Mouse (Mus musculus) retina, postnatal 7 days (tissue): ENCODE data around the gene Spib.
A peak's percentile ranks its signal among the peaks of the same experiment; 100 is the strongest.

ENCODE experiments used
- DNase-seq: peaks from one replicate; pipeline ENCODE4 v3.0.0-alpha.2; 2012; ENCODE audit warnings: low read depth, low spot score

Gene Spib

GRCm38 (mm10) chr7:44531946-44532732, at the start of gene Spib:
Gene Spib (minus strand): TSS chr7:44532071.
- DNase-seq: no peak

- DNase-seq: no peak
Observed at GRCm38 (mm10) chr7:44581637-44582036, 49.8 kb upstream of the Spib start.

DNA sequence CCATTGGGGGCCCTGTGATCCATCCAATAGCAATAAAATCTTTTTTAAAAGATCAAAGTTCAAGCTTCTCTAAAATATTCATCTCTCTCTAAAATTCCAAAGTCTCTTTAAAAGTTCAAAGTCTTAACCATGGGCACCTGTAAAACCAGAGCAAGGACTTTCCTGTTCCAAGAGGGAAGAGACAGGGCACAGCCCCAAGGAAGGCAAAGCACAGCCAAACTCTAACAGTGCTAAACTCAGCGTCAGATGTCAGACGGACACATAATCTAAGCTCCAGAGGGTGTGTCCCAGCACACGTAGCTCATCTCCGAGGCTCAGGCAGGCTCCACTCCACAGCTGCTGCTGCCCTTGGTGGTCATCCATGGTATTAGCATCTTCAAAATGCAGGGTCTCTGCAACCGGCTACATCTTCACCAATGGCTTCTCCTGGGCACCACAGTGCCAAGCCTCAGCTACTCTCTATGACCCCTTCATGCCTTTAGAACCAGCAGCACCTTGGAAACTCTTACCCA, 44.5 kb upstream of the Spib start:
- no peak for DNase-seq

DNA sequence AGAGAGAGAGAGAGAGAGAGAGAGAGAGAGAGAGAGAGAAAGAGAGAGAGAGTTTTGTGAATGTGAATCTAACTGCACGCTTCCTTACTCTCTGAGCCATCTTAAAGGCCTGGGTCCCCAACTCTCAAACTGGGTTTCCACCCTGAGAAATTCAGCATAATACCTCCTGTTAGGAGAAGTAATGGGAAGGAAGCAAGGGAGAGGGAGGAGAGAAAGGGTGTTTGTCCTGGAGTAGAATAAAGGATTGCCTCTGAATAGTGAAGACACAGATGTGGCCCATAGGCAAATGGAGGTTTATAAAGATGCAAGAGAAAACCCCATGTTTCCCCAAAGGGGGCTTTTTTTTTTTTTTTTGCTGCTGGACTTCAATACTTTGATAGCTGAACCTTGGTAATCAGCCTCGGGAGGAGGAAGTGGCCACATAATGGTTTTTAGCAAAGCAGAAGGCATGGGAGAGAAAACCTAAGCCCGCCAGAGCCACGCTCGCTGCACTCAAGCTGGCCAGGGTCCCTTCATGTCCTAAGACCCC, 41.1 kb upstream of the Spib start:
- no peak for DNase-seq

DNA sequence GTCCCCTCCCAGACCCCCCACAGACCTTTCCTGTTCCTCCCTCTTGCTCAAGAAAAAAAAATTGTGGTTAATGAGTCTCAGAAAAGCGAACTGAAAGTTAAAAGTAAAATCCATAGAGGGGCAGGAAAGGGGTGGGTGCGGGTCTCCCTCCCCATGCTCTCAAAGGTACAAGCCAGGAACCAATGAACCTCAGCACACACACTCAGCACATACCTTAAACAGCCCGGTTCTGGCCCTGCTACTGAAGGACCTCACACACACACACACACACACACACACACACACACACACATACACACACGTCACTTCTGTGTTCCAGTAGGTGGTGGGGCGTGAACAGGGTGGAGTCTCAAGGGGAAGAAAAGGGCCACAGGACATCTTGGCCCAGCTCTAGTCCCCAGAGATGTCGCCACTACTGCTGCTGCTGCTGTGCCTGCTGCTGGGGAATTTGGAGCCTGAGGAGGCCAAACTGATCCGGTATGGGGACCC, 40.4 kb upstream of the Spib start, which contains the start of gene Napsa:
TSS of gene Napsa (plus strand) at position 168 of the 489 bp plus-strand sequence.
- DNase-seq: no peak

DNA sequence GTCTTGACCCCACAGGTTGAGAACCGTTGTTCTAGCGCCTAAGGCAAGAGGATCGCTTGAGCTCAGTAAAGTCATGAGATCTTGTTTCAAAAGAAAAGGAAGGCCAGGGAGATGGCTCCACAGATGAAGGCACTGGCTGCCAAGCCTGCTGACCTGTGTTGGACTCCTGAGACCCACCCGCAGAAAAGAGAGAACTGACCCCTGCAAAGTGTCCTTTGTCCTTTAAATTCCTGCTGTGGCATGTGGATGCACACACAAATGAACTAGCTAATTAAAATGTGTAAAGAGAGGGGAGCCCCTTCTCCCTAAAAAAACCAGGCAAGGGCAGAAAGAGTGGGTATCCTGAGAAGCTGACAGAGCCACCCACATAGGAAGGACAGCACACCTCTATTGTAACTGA, 39.9 kb upstream of the Spib start:
- no peak for DNase-seq

DNA sequence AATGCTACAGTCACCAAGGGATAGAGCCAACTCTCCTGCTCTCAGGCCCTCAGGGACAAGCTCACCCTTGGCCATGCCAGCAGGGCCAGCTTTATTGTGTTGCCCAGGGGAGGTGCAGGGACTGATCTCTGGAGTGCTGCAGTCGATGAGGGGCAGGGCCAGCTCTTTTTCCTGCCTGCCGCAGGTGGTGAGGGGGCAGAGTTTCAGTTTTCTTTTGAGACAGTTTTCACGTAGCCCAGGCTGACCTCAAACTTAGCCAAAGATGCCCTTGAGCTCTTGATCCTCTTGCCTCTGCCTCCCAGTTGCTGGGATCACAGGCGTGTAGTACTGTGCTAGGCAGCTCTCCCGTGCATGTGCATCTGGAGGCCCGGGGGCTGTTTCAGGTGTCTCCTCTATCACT, 39.1 kb upstream of the Spib start:
- DNase-seq: no peak

DNA sequence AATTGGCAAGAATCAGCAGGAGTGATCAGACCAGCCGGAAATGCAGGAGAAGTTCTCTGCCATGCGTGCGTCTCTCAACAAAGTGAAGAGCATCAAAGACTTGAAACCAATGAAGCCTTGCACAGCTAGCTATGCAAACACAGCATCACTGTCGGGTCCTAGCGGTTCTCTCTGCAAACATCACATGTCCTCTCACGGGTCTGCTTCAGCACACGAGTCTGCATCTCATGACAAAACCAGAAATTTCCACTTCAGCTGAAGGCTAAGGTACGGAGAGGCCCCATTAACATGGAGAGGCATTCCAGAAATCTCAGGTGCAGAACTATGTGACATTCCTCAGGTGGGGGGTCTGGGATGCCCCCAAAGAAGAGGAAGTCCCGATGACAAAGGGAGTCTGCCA, 36.9 kb upstream of the Spib start:
- no peak for DNase-seq

GRCm38 (mm10) chr7:44565414-44565813, 33.5 kb upstream of the Spib start:
- DNase-seq: no peak

- no peak for DNase-seq
Observed at GRCm38 (mm10) chr7:44564486-44564885, 32.6 kb upstream of the Spib start.

GRCm38 (mm10) chr7:44563284-44563683, 31.4 kb upstream of the Spib start:
- no peak for DNase-seq

DNA sequence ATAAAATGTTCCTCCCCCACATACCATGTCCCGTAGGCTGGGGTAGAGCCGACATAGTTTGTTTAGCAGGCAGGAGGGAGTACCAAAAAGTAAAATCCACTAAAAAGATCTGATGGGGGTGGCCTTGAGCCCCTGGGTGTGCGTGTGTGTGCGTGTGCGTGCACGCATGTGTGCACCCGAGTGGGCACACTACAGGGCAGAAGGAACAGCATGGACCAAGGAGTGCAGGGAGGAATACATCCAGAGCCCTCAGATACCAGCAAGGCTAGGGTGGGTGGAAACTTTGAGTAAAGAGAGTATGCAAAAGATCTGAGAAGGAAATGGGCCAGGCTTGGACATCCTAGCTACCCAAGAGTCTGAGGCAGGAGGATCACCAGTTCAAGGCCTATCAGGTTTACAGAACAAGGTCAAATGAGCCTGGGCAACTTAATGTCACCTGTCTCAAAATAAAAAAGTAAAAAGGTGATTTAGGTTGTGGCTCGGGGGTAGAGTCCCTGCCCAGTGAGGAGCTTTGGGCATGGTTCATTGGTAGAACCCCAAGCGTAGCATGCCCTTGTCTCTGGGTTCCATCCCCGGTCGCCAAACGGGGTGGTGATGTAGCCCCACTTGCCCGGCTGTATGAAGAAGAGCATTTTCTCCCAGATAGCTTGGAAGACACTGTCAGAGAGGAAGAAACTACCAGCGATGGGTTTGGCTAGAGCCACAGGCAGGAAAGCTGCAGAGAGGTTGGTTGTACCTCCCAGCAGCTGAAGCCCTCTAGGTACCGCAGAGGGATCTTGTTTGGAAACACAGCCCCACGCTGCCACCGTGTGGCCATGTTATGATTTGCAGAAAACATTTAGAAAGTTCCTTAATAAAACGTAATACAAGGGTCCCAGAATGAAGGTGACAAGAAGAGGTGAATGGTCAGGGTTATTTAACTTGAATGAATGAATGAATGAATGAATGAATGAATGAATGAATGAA, 28.8 kb upstream of the Spib start:
- peak; percentile 66 for DNase-seq

DNA sequence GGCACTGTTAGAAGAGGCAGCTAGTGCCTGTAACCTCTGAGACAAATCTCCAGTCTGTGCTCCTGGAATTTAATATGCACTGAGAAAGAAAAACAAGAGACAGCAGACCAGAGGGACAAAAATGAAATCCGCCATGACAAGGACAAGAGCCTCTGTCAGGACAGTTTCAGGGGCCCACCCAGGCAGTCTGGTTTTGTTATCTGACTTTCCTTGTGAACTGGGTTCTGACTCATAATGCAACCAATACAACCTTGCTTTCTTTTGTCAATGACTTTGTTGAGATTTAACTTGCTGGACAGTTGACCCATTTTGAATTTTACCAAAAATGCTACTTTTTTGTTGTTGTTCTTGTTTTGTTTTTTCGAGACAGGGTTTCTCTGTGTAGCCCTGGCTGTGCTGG, 25.8 kb upstream of the Spib start:
- no peak for DNase-seq

DNA sequence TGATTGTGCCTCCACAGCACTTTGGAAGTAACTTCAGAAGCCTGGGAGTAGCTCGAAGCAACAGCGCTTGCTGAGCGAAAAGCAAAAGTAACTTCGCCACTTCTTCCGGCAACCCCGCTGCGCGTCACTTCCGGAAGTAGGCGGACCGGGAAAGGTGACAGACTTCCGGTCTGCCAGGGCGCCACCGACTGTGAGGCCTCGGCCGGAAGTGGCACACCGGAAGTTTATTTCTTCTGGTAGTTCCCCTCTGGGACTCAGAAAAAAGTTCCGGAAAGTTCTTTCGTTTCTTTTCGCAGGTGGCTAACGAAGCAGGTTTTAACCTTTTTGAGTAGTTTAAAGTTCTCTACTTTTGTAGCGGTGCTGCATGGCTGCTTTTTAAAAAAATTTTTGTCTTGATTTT, 22.0 kb upstream of the Spib start, which contains the start of gene Nr1h2:
TSS of gene Nr1h2 (minus strand) at position 126 of the 400 bp plus-strand sequence.
- DNase-seq: peak; percentile 91

DNA sequence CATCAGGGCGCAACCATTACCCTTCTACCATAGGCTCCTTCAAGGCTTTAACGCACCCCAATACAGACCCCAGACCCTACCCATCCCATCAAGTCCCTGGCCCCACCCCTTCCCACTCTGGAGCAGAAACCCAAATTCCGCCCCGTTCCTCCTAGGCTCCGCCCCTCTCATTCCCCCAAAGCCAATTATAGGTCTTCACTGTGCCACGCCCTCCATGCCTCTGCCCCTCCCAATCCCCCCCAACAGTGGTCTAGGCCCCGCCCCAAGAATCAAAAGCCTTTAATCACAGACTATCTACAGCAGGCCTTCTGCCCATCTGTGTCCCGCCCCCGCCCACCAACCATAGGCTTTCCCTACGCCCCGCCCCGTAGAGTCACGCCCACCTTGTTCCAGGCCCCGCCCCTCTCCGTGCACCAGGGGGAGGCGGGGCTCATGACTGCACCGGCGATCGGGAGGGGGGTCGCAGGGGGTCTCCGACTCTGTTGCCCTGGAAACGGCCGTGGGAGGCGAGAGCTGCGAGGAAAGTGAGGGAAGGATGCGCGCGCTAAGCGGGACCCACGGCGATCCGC, 21.4 kb upstream of the Spib start:
- peak; percentile 87 for DNase-seq

DNA sequence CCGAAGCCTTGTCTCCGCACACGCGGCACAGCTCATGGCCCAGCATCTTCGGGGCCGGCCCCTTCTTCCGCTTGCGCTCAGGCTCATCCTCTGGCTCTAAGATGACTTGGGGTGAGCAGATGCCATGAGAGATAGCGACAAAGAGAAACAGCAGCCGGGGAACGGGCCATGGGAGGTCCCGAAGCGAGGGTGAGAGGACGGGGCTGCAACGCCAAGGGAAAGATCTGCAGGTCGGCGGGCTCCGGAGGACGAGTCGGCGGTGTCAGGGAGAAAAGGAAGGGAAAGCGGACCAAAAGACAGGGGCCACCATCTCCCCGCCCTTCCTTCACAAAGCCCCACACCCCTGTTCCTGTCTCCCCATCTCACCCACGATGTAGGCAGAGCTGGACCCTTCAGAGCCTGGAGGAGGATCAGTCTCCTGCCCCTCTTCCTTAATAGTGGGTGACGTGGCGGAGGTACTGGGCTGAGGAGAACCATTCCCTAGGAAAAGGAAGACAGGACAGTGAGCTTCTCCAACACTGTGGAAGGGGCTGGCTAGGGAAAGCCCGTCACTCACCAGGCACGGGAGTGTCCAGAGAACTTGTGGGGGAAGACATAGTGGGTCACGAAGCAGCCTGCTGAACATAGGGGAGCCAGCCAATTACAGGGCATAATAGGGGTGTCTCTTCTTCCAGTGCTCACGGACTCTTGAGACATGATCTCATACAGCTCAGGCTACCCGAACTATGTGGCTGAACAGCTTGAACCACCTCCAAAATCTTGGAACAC, 20.5 kb upstream of the Spib start:
- DNase-seq: no peak

- no peak for DNase-seq
Observed at GRCm38 (mm10) chr7:44551731-44552130, 19.9 kb upstream of the Spib start.

GRCm38 (mm10) chr7:44551301-44551700, 19.4 kb upstream of the Spib start:
- DNase-seq: no peak

GRCm38 (mm10) chr7:44550409-44550678, 18.5 kb upstream of the Spib start:
- no peak for DNase-seq

GRCm38 (mm10) chr7:44549621-44550408, 17.9 kb upstream of the Spib start:
- no peak for DNase-seq
